Comparison of ENCODE assay signal across 8 mouse cellular contexts in genomic region chr5:25010438-25010892, GRCm38 (mm10).
DNase-seq lines count a peak whose midpoint lies in the region; ATAC-seq lines count a peak whose summit lies in the region.

No protein-coding gene starts in this region.

- WGBS in hindbrain, embryonic 11.5 days = 2% methylated on average over 9 of the region's 9 CpGs
- 2% methylated on average over 9 of the region's 9 CpGs for WGBS in lung, embryonic 16.5 days

- DNase-seq in MN1 (ENCODE audit: low spot score) = peak; percentile 81
- peak; percentile 91 for DNase-seq in cerebellum, adult 9-10 months
- DNase-seq in frontal cortex, adult 2 months (ENCODE audit: extremely low spot score in 1 of 2, low spot score in 1 of 2) = peak; percentile 69 to 92
- peak; percentile 92 for DNase-seq in hindbrain, embryonic 11.5 days (ENCODE audit: low spot score)
- DNase-seq in layer of hippocampus, adult 9-11 months = peak; percentile 81
- peak; percentile 73 for DNase-seq in ovary, postnatal 10 days (ENCODE audit: low spot score)
- peak; percentile 83 to 95 for DNase-seq in thymus, postnatal 10 days (ENCODE audit: low spot score in 2 of 2)

- H3K36me3 ChIP-seq in hindbrain, embryonic 11.5 days (ENCODE audit: control insufficient read depth, insufficient read depth, low read length) = no peaks in the 10 kb centered on the region
- H3K36me3 ChIP-seq in lung, embryonic 16.5 days (ENCODE audit: control insufficient read depth, insufficient read depth, low read length) = no peaks in the 10 kb centered on the region

- 0 out of 2 replicates have a peak overlapping the region, but pooled peaks have one; percentile 4 for H3K4me2 ChIP-seq in hindbrain, embryonic 11.5 days (replicated peaks; ENCODE audit: low read depth, low read length)
- peak overlapping the region; percentile 49 for H3K4me2 ChIP-seq in lung, embryonic 16.5 days (ENCODE audit: low read depth, low read length)

- H3K4me1 ChIP-seq in hindbrain, embryonic 11.5 days (replicated peaks; ENCODE audit: control insufficient read depth, insufficient read depth, low read length) = no peaks in the 10 kb centered on the region; the same call in 1 of the 2 replicates
- peaks cover 28% of the 10 kb centered on the region for H3K4me1 ChIP-seq in lung, embryonic 16.5 days (replicated peaks; ENCODE audit: control insufficient read depth, insufficient read depth, low read length)

- 0 out of 2 replicates have a peak, but pooled peaks cover 2% of the 10 kb centered on the region for H3K27me3 ChIP-seq in hindbrain, embryonic 11.5 days (ENCODE audit: control insufficient read depth, insufficient read depth, low read length)
- H3K27me3 ChIP-seq in lung, embryonic 16.5 days (ENCODE audit: control insufficient read depth, insufficient read depth, low read depth, low read length) = no peaks in the 10 kb centered on the region

- no peak overlapping the region for H3K27ac ChIP-seq in hindbrain, embryonic 11.5 days (ENCODE audit: low read depth, low read length)
- H3K27ac ChIP-seq in lung, embryonic 16.5 days (ENCODE audit: low read length) = no peak overlapping the region

- no peak overlapping the region for H3K9ac ChIP-seq in hindbrain, embryonic 11.5 days (ENCODE audit: low read depth, low read length)
- no peak overlapping the region for H3K9ac ChIP-seq in lung, embryonic 16.5 days (ENCODE audit: low read length)

- peak; percentile 67 for ATAC-seq in hindbrain, embryonic 11.5 days (ENCODE audit: low FRiP score)
- ATAC-seq in lung, embryonic 16.5 days (ENCODE audit: low read depth) = peak; percentile 65

- H3K4me3 ChIP-seq in hindbrain, embryonic 11.5 days (ENCODE audit: low read depth, low read length) = no peak overlapping the region; the same call in none of the 2 replicates
- H3K4me3 ChIP-seq in lung, embryonic 16.5 days (ENCODE audit: low read length) = no peak overlapping the region

- H3K9me3 ChIP-seq in hindbrain, embryonic 11.5 days (ENCODE audit: control insufficient read depth, low read length) = no peaks in the 10 kb centered on the region
- H3K9me3 ChIP-seq in lung, embryonic 16.5 days (ENCODE audit: control insufficient read depth, low read length) = no peaks in the 10 kb centered on the region
